Mouse (Mus musculus): ENCODE measurements at regions not wholly inside any gene's neighbourhood (a gene's known extent, or its start where the extent isn't known, plus 50 kb on each side); places are given as distances from the start of the nearest gene placed in this dataset.

GRCm38 (mm10) chr5:40780363-40780762, 927.6 kb downstream of the Rab28 start:
- ATAC-seq, result no peak

DNA sequence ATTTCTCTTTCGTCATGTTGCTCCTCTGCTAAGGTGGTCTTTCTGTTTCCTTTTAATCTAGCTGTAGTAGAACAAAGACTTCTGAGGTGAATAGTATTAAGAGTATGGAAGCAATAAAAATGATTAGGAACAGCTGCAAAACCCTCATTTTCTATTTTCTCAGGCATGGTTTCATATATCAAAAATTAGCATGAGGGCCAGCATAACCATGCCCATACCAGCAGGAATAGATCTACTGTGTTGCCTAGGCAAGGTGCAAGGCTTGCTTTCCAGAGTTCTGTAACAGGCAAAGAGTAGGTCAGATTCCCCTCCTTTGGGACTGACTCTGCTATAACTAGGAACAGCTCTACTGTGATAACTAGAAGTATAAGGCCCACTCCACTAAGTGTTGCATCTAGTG, 928.1 kb downstream of the Rab28 start:
- ATAC-seq (no peak), DNase-seq (no peak)
- Histone ChIP-seq H3K9ac (no peak overlapping the region), H3K4me2 (ENCODE audit: low read depth) (no peak overlapping the region), H3K27ac (ENCODE audit: low read depth, low read length) (no peak overlapping the region), H3K27me3 (ENCODE audit: insufficient read depth, low read length) (no peaks in the 10 kb centered on the region), H3K36me3 (ENCODE audit: insufficient read depth) (no peaks in the 10 kb centered on the region), H3K4me3 (ENCODE audit: low read depth, low read length) (no peak overlapping the region), H3K4me1 (ENCODE audit: insufficient read depth) (no peaks in the 10 kb centered on the region), H3K9me3 (ENCODE audit: low read length) (no peaks in the 10 kb centered on the region)
- TF ChIP-seq CTCF (IDR thresholded peaks at IDR 0.05; ENCODE audit: low read depth), result no peak
- WGBS, result 88% methylated on average over 1 of the region's 1 CpGs

More at GRCm38 (mm10) chr5:40780363-40780762, 927.6 kb downstream of the Rab28 start:
- H3K27me3 ChIP-seq (ENCODE audit: insufficient read depth, low read length), result no peaks in the 10 kb centered on the region
- no peaks in the 10 kb centered on the region for H3K9me3 ChIP-seq (ENCODE audit: low read length)
- no peak for DNase-seq
- H3K4me3 ChIP-seq (ENCODE audit: low read depth, low read length), result no peak overlapping the region
- WGBS, result 67% methylated on average over 1 of the region's 1 CpGs
- no peak overlapping the region for H3K4me2 ChIP-seq (ENCODE audit: low read depth)
- no peak overlapping the region for H3K9ac ChIP-seq
- no peaks in the 10 kb centered on the region for H3K36me3 ChIP-seq (ENCODE audit: insufficient read depth)
- no peak overlapping the region for H3K27ac ChIP-seq (ENCODE audit: low read depth, low read length)
- no peaks in the 10 kb centered on the region for H3K4me1 ChIP-seq (ENCODE audit: insufficient read depth)
- TF ChIP-seq CTCF (IDR thresholded peaks at IDR 0.05; ENCODE audit: low read depth), result no peak

- TF ChIP-seq CTCF (IDR thresholded peaks at IDR 0.05; ENCODE audit: low read depth), result no peak
- no peaks in the 10 kb centered on the region for H3K27me3 ChIP-seq (ENCODE audit: insufficient read depth, low read length)
- WGBS, result 82% methylated on average over 2 of the region's 2 CpGs
These were observed 932.1 kb downstream of the Rab28 start for GRCm38 (mm10) chr5:40775856-40776255.

GRCm38 (mm10) chr5:40760224-40760623, 947.7 kb downstream of the Rab28 start:
- H3K9me3 ChIP-seq (ENCODE audit: low read length), result no peaks in the 10 kb centered on the region
- no peak overlapping the region for H3K4me3 ChIP-seq (ENCODE audit: low read depth, low read length)
- no peaks in the 10 kb centered on the region for H3K27me3 ChIP-seq (ENCODE audit: insufficient read depth, low read length)
- H3K27ac ChIP-seq (ENCODE audit: low read depth, low read length), result no peak overlapping the region
- TF ChIP-seq CTCF (IDR thresholded peaks at IDR 0.05; ENCODE audit: low read depth), result no peak
- ATAC-seq (no peak), DNase-seq (no peak)
- H3K9ac ChIP-seq, result no peak overlapping the region
- H3K36me3 ChIP-seq (ENCODE audit: insufficient read depth), result no peaks in the 10 kb centered on the region
- 90% methylated on average over 2 of the region's 2 CpGs for WGBS
- no peaks in the 10 kb centered on the region for H3K4me1 ChIP-seq (ENCODE audit: insufficient read depth)
- H3K4me2 ChIP-seq (ENCODE audit: low read depth), result no peak overlapping the region

More at GRCm38 (mm10) chr5:40775856-40776255, 932.1 kb downstream of the Rab28 start:
- H3K9me3 ChIP-seq (ENCODE audit: low read length), result no peaks in the 10 kb centered on the region
- H3K36me3 ChIP-seq (ENCODE audit: insufficient read depth), result no peaks in the 10 kb centered on the region
- H3K4me1 ChIP-seq (ENCODE audit: insufficient read depth), result no peaks in the 10 kb centered on the region
- no peak overlapping the region for H3K9ac ChIP-seq
- no peak overlapping the region for H3K4me2 ChIP-seq (ENCODE audit: low read depth)
- no peak overlapping the region for H3K4me3 ChIP-seq (ENCODE audit: low read depth, low read length)
- DNase-seq, result no peak
- H3K27ac ChIP-seq (ENCODE audit: low read depth, low read length), result no peak overlapping the region
- ATAC-seq, result no peak

- DNase-seq, result no peak
- Histone ChIP-seq H3K4me1 (ENCODE audit: insufficient read depth) (no peaks in the 10 kb centered on the region), H3K27ac (ENCODE audit: low read depth, low read length) (no peak overlapping the region), H3K9ac (no peak overlapping the region), H3K4me3 (ENCODE audit: low read depth, low read length) (no peak overlapping the region), H3K4me2 (ENCODE audit: low read depth) (no peak overlapping the region), H3K36me3 (ENCODE audit: insufficient read depth) (no peaks in the 10 kb centered on the region), H3K27me3 (ENCODE audit: insufficient read depth, low read length) (no peaks in the 10 kb centered on the region), H3K9me3 (ENCODE audit: low read length) (no peaks in the 10 kb centered on the region)
- no peak for ATAC-seq
- TF ChIP-seq CTCF (IDR thresholded peaks at IDR 0.05; ENCODE audit: low read depth), result 0 out of 2 replicates have a peak, but pooled peaks have one; percentile 18
- 85% methylated on average over 1 of the region's 1 CpGs for WGBS
These were observed 957.9 kb downstream of the Rab28 start for GRCm38 (mm10) chr5:40750044-40750443.

GRCm38 (mm10) chr5:40735660-40736059, 972.3 kb downstream of the Rab28 start:
- TF ChIP-seq CTCF (IDR thresholded peaks at IDR 0.05; ENCODE audit: low read depth), result no peak
- no peak overlapping the region for H3K27ac ChIP-seq (ENCODE audit: low read depth, low read length)
- ATAC-seq (no peak), DNase-seq (no peak)
- 78% methylated on average over 7 of the region's 7 CpGs for WGBS
- H3K36me3 ChIP-seq (ENCODE audit: insufficient read depth), result no peaks in the 10 kb centered on the region
- H3K9me3 ChIP-seq (ENCODE audit: low read length), result no peaks in the 10 kb centered on the region
- H3K27me3 ChIP-seq (ENCODE audit: insufficient read depth, low read length), result no peaks in the 10 kb centered on the region
- no peak overlapping the region for H3K9ac ChIP-seq
- H3K4me3 ChIP-seq (ENCODE audit: low read depth, low read length), result no peak overlapping the region
- no peaks in the 10 kb centered on the region for H3K4me1 ChIP-seq (ENCODE audit: insufficient read depth)
- no peak overlapping the region for H3K4me2 ChIP-seq (ENCODE audit: low read depth)

- Histone ChIP-seq H3K27ac (ENCODE audit: low read depth, low read length) (no peak overlapping the region), H3K36me3 (ENCODE audit: insufficient read depth) (no peaks in the 10 kb centered on the region), H3K9me3 (ENCODE audit: low read length) (no peaks in the 10 kb centered on the region), H3K4me2 (ENCODE audit: low read depth) (no peak overlapping the region), H3K4me1 (ENCODE audit: insufficient read depth) (no peaks in the 10 kb centered on the region), H3K27me3 (ENCODE audit: insufficient read depth, low read length) (no peaks in the 10 kb centered on the region), H3K9ac (no peak overlapping the region), H3K4me3 (ENCODE audit: low read depth, low read length) (no peak overlapping the region)
- TF ChIP-seq CTCF (IDR thresholded peaks at IDR 0.05; ENCODE audit: low read depth), result no peak
- DNase-seq, result peak; percentile 76
- 43% methylated on average over 2 of the region's 2 CpGs for WGBS
- ATAC-seq, result peak; percentile 34; the same call in 1 of the 2 replicates
These were observed 974.0 kb downstream of the Rab28 start for GRCm38 (mm10) chr5:40733844-40734566.
